Mouse (Mus musculus) embryonic facial prominence, embryonic 10.5 days (tissue): ENCODE measurements at regions not wholly inside any gene's neighbourhood (a gene's known extent, or its start where the extent isn't known, plus 50 kb on each side); places are given as distances from the start of the nearest gene placed in this dataset.

Source experiments
- DNase-seq: peaks from one replicate; pipeline ENCODE4 v3.0.0-alpha.2; 2017; ENCODE audit warnings: low spot score
- H3K27ac ChIP-seq: fragments of 300-500 bp; sonication (generic); replicated peaks from 2 replicates; pipeline ENCODE4 v1.5.1; 2016; ENCODE audit warnings: mild to moderate bottlenecking
- H3K27me3 ChIP-seq: fragments of 300-500 bp; sonication (generic); replicated peaks from 2 replicates; pipeline ENCODE4 v1.6.1; 2016; ENCODE audit warnings: low read depth, mild to moderate bottlenecking; ENCODE audit not compliant: poor library complexity, severe bottlenecking
- H3K36me3 ChIP-seq: fragments of 300-500 bp; sonication (generic); replicated peaks from 2 replicates; pipeline ENCODE4 v1.6.1; 2016; ENCODE audit warnings: mild to moderate bottlenecking, moderate library complexity
- H3K4me1 ChIP-seq: fragments of 300-500 bp; sonication (generic); 2 replicates; pipeline ENCODE4 v1.6.1; 2016
- H3K4me3 ChIP-seq: fragments of 300-500 bp; sonication (generic); 2 replicates; pipeline ENCODE4 v1.5.1; 2016; ENCODE audit warnings: mild to moderate bottlenecking, moderate library complexity
- H3K9me3 ChIP-seq: fragments of 300-500 bp; sonication (generic); 2 replicates; pipeline ENCODE4 v1.6.1; 2016; ENCODE audit warnings: mild to moderate bottlenecking
- WGBS: fragments of 180-500 bp; shearing (Covaris S2); methylation state at CpG from one replicate; pipeline ENCODE4 v1.1.7; 2016; 5-methylcytosine and 5-hydroxymethylcytosine counted together

DNA sequence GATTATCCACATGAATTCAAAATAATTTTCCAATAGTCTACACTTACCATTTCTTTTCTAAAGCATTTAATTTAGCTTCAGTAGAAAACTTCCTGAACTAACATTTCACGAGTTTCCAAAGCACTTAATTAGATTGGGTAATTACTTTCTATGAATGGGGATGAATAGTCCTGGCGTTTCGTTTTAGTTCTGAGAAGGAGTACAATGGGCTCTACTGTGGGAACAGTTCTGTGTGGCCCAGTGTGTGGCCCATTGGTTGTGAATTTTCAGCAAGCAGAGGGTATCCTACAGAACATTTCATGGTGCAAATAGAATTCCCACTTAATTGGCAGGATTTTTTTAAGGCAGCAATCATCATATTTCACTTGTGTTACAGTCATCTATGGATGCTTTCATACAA lies 95.5 kb downstream of the 1700017N19Rik start:
- Histone ChIP-seq H3K27me3 (no peaks in the 10 kb centered on the region), H3K4me1 (no peaks in the 10 kb centered on the region), H3K36me3 (no peaks in the 10 kb centered on the region), H3K27ac (no peak overlapping the region), H3K4me3 (no peak overlapping the region), H3K9me3 (no peaks in the 10 kb centered on the region)
- no peak for DNase-seq
- WGBS = 17% methylated on average over 3 of the region's 3 CpGs

DNA sequence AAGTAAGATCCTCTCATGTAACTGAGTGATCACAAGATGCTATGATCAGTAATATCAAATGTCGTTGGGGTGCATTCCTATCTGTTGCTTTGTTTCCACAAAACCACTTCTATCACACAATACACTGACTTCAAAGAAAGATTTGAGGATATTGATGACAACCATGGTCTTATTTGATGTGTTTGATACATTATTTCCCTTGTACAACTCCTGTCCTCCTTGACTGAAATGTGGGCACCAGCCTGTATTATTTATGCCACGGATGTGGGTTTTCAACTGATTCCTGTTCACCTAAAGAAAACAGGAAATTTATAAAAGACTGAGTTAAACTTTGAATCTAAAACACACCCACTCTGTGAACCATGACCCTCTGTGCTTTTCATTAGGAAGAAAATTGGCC lies 105.7 kb downstream of the 1700017N19Rik start:
- Histone ChIP-seq H3K27ac (no peak overlapping the region), H3K4me3 (no peak overlapping the region), H3K4me1 (no peaks in the 10 kb centered on the region), H3K36me3 (no peaks in the 10 kb centered on the region), H3K27me3 (no peaks in the 10 kb centered on the region), H3K9me3 (no peaks in the 10 kb centered on the region)
- DNase-seq = no peak
- WGBS = 81% methylated on average over 2 of the region's 2 CpGs

DNA sequence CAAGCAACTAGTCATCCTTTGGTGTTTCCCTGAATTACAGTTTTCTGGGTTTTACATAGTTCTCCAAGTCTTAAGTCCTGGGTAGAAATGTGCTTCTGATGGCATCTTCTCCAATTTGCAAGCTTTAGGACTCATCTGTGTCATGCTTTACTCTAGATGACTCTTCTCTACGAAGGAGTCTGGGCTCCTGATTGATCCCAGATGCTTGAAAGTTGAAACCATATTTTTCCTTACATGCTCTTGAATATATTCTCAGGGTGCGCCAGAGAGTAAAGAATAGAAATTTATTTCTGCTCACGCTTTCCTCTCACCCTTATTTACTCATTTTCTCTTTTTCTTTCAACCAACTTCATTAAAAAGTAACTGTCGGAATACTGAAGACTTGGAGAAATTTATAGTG lies 108.9 kb downstream of the 1700017N19Rik start:
- no peak for DNase-seq
- Histone ChIP-seq H3K27me3 (no peaks in the 10 kb centered on the region), H3K27ac (no peak overlapping the region), H3K9me3 (no peaks in the 10 kb centered on the region), H3K4me3 (no peak overlapping the region), H3K4me1 (no peaks in the 10 kb centered on the region), H3K36me3 (no peaks in the 10 kb centered on the region)
- WGBS = 64% methylated on average over 4 of the region's 4 CpGs

DNA sequence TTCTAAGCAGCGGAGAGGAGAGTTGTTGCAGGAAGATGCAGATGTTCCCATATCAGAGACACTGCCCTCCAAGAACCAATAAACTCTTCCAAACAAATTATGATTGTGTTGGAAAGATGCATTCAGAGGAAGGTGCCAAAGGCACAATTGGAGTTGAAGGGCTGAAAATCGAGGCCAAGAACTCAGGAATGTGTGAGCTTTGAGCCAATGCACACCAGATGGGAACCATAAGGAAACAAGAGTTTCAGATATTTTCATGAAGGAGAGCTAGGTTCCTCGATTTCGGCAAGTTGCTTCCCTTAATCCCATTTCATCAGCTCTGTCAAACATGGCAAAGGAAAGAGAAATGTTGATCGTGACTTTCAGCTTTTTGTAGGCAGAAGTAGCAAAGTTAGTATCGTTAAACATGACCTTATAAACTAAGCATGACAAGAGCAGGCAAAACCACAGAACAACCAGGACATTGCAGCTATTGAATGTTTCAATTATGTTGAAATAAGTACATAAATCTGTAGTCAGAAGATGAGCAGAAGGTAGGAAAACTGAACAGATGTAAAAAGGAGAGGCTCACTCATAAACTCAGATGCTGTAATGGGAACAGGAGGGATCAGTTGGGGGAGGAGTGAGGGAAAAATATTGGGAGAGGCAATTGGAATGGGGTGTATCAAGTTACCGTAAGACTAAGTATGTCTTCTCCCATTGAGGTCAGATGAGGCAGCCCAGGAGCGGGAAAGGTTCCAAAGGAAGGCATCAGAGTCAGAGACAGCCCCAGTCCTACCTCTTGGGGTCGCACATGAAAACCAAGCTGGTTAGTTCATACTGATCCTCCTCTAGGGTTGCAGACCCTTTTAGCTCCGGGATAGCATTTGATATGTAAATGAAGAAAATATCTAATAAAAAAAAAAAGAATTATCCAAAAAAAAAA lies 110.3 kb downstream of the 1700017N19Rik start:
- WGBS = 80% methylated on average over 10 of the region's 10 CpGs
- H3K36me3 ChIP-seq = no peaks in the 10 kb centered on the region
- H3K9me3 ChIP-seq = no peaks in the 10 kb centered on the region
- no peaks in the 10 kb centered on the region for H3K4me1 ChIP-seq
- H3K4me3 ChIP-seq = no peak overlapping the region
- no peak for DNase-seq
- H3K27ac ChIP-seq = no peak overlapping the region
- H3K27me3 ChIP-seq = no peaks in the 10 kb centered on the region

GRCm38 (mm10) chr10:100701938-100702337 lies 111.7 kb downstream of the 1700017N19Rik start:
- 92% methylated on average over 6 of the region's 6 CpGs for WGBS
- Histone ChIP-seq H3K4me1 (no peaks in the 10 kb centered on the region), H3K36me3 (no peaks in the 10 kb centered on the region), H3K27ac (no peak overlapping the region), H3K4me3 (no peak overlapping the region), H3K9me3 (no peaks in the 10 kb centered on the region), H3K27me3 (no peaks in the 10 kb centered on the region)
- DNase-seq = no peak

DNA sequence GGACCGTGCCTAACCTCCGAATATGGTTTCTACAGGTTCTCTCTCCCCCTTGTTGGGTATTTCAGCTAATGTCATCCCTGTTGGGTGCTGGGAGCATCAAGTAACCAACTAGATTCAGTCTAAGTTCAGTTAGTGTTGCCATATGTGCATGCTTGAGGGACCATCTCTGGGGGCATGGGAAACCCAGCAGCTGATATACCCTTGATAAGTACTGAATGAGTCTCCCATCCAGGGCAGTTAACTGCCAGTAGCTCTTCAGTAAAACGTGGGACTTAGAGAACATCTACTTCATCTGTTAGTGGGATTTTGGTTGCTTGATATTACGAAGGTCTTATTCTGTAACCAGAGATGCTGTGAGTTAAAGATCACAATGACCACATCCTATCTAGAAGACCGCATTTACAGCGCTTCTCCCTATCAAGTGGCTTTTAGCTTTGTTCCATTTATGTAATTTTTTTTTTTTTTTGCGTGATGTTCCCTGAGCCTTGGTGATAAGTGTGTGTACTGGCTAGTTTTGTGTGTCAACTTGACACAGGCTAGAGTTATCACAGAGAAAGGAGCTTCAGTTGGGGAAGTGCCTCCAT lies 125.9 kb downstream of the 1700017N19Rik start:
- Histone ChIP-seq H3K4me3 (no peak overlapping the region), H3K9me3 (no peaks in the 10 kb centered on the region), H3K27ac (no peak overlapping the region), H3K4me1 (no peaks in the 10 kb centered on the region), H3K27me3 (no peaks in the 10 kb centered on the region), H3K36me3 (no peaks in the 10 kb centered on the region)
- DNase-seq = no peak
- 91% methylated on average over 7 of the region's 7 CpGs for WGBS

DNA sequence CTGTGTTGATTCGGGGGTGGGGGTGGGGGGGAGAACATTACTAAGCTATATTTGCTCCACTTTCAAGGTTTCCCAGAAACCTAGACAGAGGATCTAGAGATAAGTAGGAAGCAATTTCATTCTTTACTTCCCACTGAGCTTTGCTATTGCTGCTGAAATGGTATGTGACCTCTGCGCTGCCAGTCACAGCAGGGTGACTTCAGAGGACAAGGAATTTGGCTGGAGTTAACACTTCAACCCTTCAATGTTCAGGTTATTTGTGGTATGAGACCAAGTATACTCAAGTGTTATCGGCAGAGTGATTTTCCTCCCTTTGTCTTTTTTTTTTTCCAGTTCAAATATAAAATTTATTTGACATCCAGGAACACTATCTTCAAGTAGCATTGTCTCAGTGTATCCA lies 128.3 kb downstream of the 1700017N19Rik start:
- WGBS = 39% methylated on average over 3 of the region's 3 CpGs
- Histone ChIP-seq H3K4me3 (no peak overlapping the region), H3K36me3 (no peaks in the 10 kb centered on the region), H3K4me1 (no peaks in the 10 kb centered on the region), H3K27ac (no peak overlapping the region), H3K9me3 (no peaks in the 10 kb centered on the region), H3K27me3 (no peaks in the 10 kb centered on the region)
- DNase-seq = no peak

GRCm38 (mm10) chr10:100741269-100741668 lies 151.0 kb downstream of the 1700017N19Rik start:
- Histone ChIP-seq H3K4me3 (no peak overlapping the region), H3K36me3 (no peaks in the 10 kb centered on the region), H3K27ac (no peak overlapping the region), H3K9me3 (no peaks in the 10 kb centered on the region), H3K27me3 (no peaks in the 10 kb centered on the region), H3K4me1 (no peaks in the 10 kb centered on the region)
- DNase-seq = no peak
- 55% methylated on average over 8 of the region's 8 CpGs for WGBS

DNA sequence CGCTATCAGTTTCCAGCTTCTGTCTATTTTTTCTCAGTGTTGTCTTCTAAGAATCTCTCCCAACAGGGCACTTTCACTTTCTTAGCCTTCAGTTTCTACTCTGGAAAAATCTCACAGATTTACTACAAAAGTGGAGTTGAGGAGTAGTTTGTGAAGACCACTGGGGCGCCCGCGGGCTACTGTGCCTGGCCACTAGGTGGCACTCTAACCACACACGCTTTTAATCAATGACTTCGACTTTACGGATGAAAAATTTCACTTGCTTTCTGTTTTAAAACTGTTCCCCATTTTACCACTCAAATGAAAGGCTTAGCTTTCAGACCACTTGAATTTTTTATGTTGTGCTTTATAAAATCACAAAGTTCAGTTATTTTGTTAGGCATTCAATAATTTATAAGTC lies 151.8 kb downstream of the 1700017N19Rik start:
- peak; percentile 78 for DNase-seq
- H3K27me3 ChIP-seq = no peaks in the 10 kb centered on the region
- no peak overlapping the region for H3K27ac ChIP-seq
- H3K4me1 ChIP-seq = no peaks in the 10 kb centered on the region
- H3K9me3 ChIP-seq = no peaks in the 10 kb centered on the region
- H3K36me3 ChIP-seq = no peaks in the 10 kb centered on the region
- WGBS = 12% methylated on average over 7 of the region's 7 CpGs
- no peak overlapping the region for H3K4me3 ChIP-seq

- no peak for DNase-seq
- Histone ChIP-seq H3K27ac (no peak overlapping the region), H3K36me3 (no peaks in the 10 kb centered on the region), H3K27me3 (no peaks in the 10 kb centered on the region), H3K4me3 (no peak overlapping the region), H3K4me1 (no peaks in the 10 kb centered on the region), H3K9me3 (no peaks in the 10 kb centered on the region)
- 63% methylated on average over 7 of the region's 7 CpGs for WGBS
These were observed 155.9 kb downstream of the 1700017N19Rik start for GRCm38 (mm10) chr10:100746151-100746550.

DNA sequence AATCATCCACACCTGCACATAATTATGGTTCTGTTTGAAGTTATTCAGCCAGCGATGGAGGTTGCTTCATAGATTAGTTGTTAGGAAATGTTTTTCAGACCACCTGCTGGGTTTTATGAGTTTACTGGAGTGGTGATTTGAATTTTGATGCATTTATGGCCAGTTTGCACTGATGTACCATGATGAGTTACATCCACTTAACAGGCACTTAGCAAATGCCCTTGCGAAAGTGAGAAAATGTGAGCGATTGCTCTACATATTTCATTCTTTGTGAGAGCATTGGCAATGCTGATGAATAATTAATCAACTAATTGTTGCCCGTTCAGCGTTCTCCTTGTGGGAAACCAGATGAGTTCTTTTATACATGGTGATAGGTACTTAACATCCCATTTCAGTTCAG lies 164.7 kb downstream of the 1700017N19Rik start:
- Histone ChIP-seq H3K27ac (no peak overlapping the region), H3K4me3 (no peak overlapping the region), H3K27me3 (no peaks in the 10 kb centered on the region), H3K4me1 (no peaks in the 10 kb centered on the region), H3K36me3 (no peaks in the 10 kb centered on the region), H3K9me3 (no peaks in the 10 kb centered on the region)
- WGBS = 86% methylated on average over 5 of the region's 5 CpGs
- no peak for DNase-seq

- no peak for DNase-seq
- Histone ChIP-seq H3K27me3 (no peaks in the 10 kb centered on the region), H3K36me3 (no peaks in the 10 kb centered on the region), H3K4me1 (no peaks in the 10 kb centered on the region), H3K27ac (no peak overlapping the region), H3K9me3 (no peaks in the 10 kb centered on the region), H3K4me3 (no peak overlapping the region)
These were observed 184.0 kb downstream of the 1700017N19Rik start for GRCm38 (mm10) chr10:100774252-100774651.

GRCm38 (mm10) chr10:100792166-100792565 lies 201.9 kb downstream of the 1700017N19Rik start:
- Histone ChIP-seq H3K4me1 (no peaks in the 10 kb centered on the region), H3K36me3 (no peaks in the 10 kb centered on the region), H3K27ac (no peak overlapping the region), H3K9me3 (no peaks in the 10 kb centered on the region), H3K27me3 (no peaks in the 10 kb centered on the region), H3K4me3 (no peak overlapping the region)
- no peak for DNase-seq
- 78% methylated on average over 3 of the region's 3 CpGs for WGBS
